Mouse (Mus musculus) left cerebral cortex, postnatal 25 days (tissue): Measurements from ENCODE around the gene Mcoln2. TPM values are rescaled to one million over a fixed set of nuclear protein-coding genes. Genes with fewer than 3 reads are reported as not detected.

Experiments
- DNase-seq, 2 experiments: peaks; one replicate each; pipeline ENCODE4 v3.0.0; 2022; ENCODE audit warnings: low spot score in 2 of 2, mixed read lengths in 1 of 2
- intact Hi-C: fragments of 180-260 bp; cut with DNase I; formaldehyde crosslinking; loops from one replicate; pipeline ENCODE4 v1.15.1; 2025
- total RNA-seq, 2 experiments: library from RNA; stranded (reverse); gene quantifications; 2 replicates each; pipeline ENCODE4 v1.2.3; 2021

Mcoln2 gene
- total RNA-seq, 2 experiments from 2014 or later: not detected

- DNase-seq: no peak
- intact Hi-C loops: no loop called here
Observed at GRCm38 (mm10) chr3:146140276-146140675, 9.4 kb upstream of the Mcoln2 start.

- DNase-seq: no peak
- intact Hi-C loops: no loop called here
Observed at GRCm38 (mm10) chr3:146142523-146142922, 7.1 kb upstream of the Mcoln2 start.

- DNase-seq: no peak
- intact Hi-C loops: no loop called here
Observed at GRCm38 (mm10) chr3:146145501-146145900, 4.1 kb upstream of the Mcoln2 start.

- intact Hi-C loops: no loop called here
- DNase-seq: peak in 1 of 2 experiments; percentile 18
Observed at GRCm38 (mm10) chr3:146146131-146146530, 3.5 kb upstream of the Mcoln2 start.

GRCm38 (mm10) chr3:146150058-146150400, 396 bp downstream of the Mcoln2 start:
- intact Hi-C loops: no loop called here

GRCm38 (mm10) chr3:146150560-146150959, 927 bp downstream of the Mcoln2 start:
- DNase-seq: no peak
- intact Hi-C loops: no loop called here

More at GRCm38 (mm10) chr3:146150058-146150400, 396 bp downstream of the Mcoln2 start:
- no peak for DNase-seq

GRCm38 (mm10) chr3:146151328-146151727, 1.7 kb downstream of the Mcoln2 start:
- intact Hi-C loops: no loop called here

GRCm38 (mm10) chr3:146151755-146152154, 2.1 kb downstream of the Mcoln2 start:
- DNase-seq: no peak
- intact Hi-C loops: no loop called here

More at GRCm38 (mm10) chr3:146151328-146151727, 1.7 kb downstream of the Mcoln2 start:
- no peak for DNase-seq

GRCm38 (mm10) chr3:146152348-146152747, 2.7 kb downstream of the Mcoln2 start:
- no peak for DNase-seq
- intact Hi-C loops: no loop called here

GRCm38 (mm10) chr3:146152913-146153312, 3.3 kb downstream of the Mcoln2 start:
- DNase-seq: no peak
- intact Hi-C loops: no loop called here

GRCm38 (mm10) chr3:146153862-146154611, 4.4 kb downstream of the Mcoln2 start:
- intact Hi-C loops: no loop called here
- DNase-seq: no peak

GRCm38 (mm10) chr3:146155628-146156576, 6.3 kb downstream of the Mcoln2 start:
- intact Hi-C loops: no loop called here
- no peak for DNase-seq

- DNase-seq: no peak
- intact Hi-C loops: no loop called here
Observed at GRCm38 (mm10) chr3:146156811-146157210, 7.2 kb downstream of the Mcoln2 start.

GRCm38 (mm10) chr3:146158039-146158438, 8.4 kb downstream of the Mcoln2 start:
- DNase-seq: no peak
- intact Hi-C loops: no loop called here

GRCm38 (mm10) chr3:146159360-146159759, 9.7 kb downstream of the Mcoln2 start:
- intact Hi-C loops: no loop called here
- no peak for DNase-seq

GRCm38 (mm10) chr3:146162197-146162596, 12.6 kb downstream of the Mcoln2 start:
- DNase-seq: no peak
- intact Hi-C loops: no loop called here

- no peak for DNase-seq
- intact Hi-C loops: no loop called here
Observed at GRCm38 (mm10) chr3:146169356-146169755, 19.7 kb downstream of the Mcoln2 start.

- intact Hi-C loops: no loop called here
- DNase-seq: no peak
Observed at GRCm38 (mm10) chr3:146173030-146173429, 23.4 kb downstream of the Mcoln2 start.

- intact Hi-C loops: no loop called here
- no peak for DNase-seq
Observed at GRCm38 (mm10) chr3:146174215-146174614, 24.6 kb downstream of the Mcoln2 start.

GRCm38 (mm10) chr3:146177295-146177694, 27.7 kb downstream of the Mcoln2 start:
- intact Hi-C loops: loop anchor here (1.0 kb wide), 1 partner anchor 227 kb away; no protein-coding TSS in a partner anchor
- DNase-seq: peak in 1 of 2 experiments; percentile 4
